Mouse (Mus musculus) hematopoietic stem cell, adult 5-6 weeks (primary cell): ENCODE results near the gene Cask. TPM values are rescaled to one million over a fixed set of nuclear protein-coding genes. Genes with fewer than 3 reads are reported as not detected.

Experiments used
- total RNA-seq: library from RNA; stranded (forward); fragments of 172-1452, 232-1000 nt; gene quantifications from 2 replicates; pipeline ENCODE4 v1.2.3, GENCODE M21; 2017

The Cask gene
- total RNA-seq, 1 experiment from 2014 or later: 14.1 TPM

Other genes with a start within 250 kb of the Cask start
- 0.25 and 3.3 TPM in 2 replicates for gene Gpr34, start 219.3 kb downstream of the Cask start, total RNA-seq
- not detected in 2 replicates for gene Gpr82, start 190.0 kb downstream of the Cask start, total RNA-seq